Mouse (Mus musculus) heart, embryonic 11.5 days (tissue): ENCODE measurements at regions not wholly inside any gene's neighbourhood (a gene's known extent, or its start where the extent isn't known, plus 50 kb on each side); places are given as distances from the start of the nearest gene placed in this dataset.
"Not testable (repeated sequence)": the region's sequence is repeated elsewhere in the genome, so short reads cannot be mapped to it uniquely, and the experiment has no call there.

Source experiments
- ATAC-seq: fragments of 200-750 bp; cut with Nextera tagmentation; replicated peaks from 2 replicates; pipeline ENCODE4 v1.8.0; 2017; ENCODE audit warnings: moderate library complexity; ENCODE audit not compliant: insufficient number of reproducible peaks, low FRiP score, low TSS enrichment
- H3K27ac ChIP-seq: fragments of 300-500 bp; sonication (generic); 2 replicates; pipeline ENCODE4 v1.5.1; 2014; ENCODE audit warnings: mild to moderate bottlenecking, low read depth, low read length
- H3K27me3 ChIP-seq: fragments of 300-500 bp; sonication (generic); 2 replicates; pipeline ENCODE4 v1.6.1; 2014; ENCODE audit warnings: mild to moderate bottlenecking, low read length, mixed read lengths; ENCODE audit not compliant: control insufficient read depth, insufficient read depth
- H3K36me3 ChIP-seq: fragments of 300-500 bp; sonication (generic); 2 replicates; pipeline ENCODE4 v1.6.1; 2014; ENCODE audit warnings: mild to moderate bottlenecking, low read length, moderate library complexity, mixed read lengths; ENCODE audit not compliant: control insufficient read depth, insufficient read depth
- H3K4me1 ChIP-seq: fragments of 300-500 bp; sonication (generic); 2 replicates; pipeline ENCODE4 v1.6.1; 2014; ENCODE audit warnings: low read length; ENCODE audit not compliant: control insufficient read depth, insufficient read depth
- H3K4me2 ChIP-seq: fragments of 300-500 bp; sonication (generic); 2 replicates; pipeline ENCODE4 v1.6.1; 2014; ENCODE audit warnings: mild to moderate bottlenecking, moderate library complexity
- H3K4me3 ChIP-seq: fragments of 300-500 bp; sonication (generic); 2 replicates; pipeline ENCODE4 v1.5.1; 2014; ENCODE audit warnings: low read depth, low read length
- H3K9ac ChIP-seq: fragments of 300-500 bp; sonication (generic); 2 replicates; pipeline ENCODE4 v1.6.1; 2014; ENCODE audit warnings: mild to moderate bottlenecking, low read depth, low read length, moderate library complexity
- H3K9me3 ChIP-seq: fragments of 300-500 bp; sonication (generic); replicated peaks from 2 replicates; pipeline ENCODE4 v1.6.1; 2016; ENCODE audit warnings: low read length; ENCODE audit not compliant: control insufficient read depth
- WGBS: fragments of 180-500 bp; shearing (Covaris S2); extraction: QIAGEN DNeasy Blood & Tissue Kit; methylation state at CpG from one replicate; pipeline ENCODE4 v1.1.7; 2014; ENCODE audit not compliant: insufficient replicate concordance; 5-methylcytosine and 5-hydroxymethylcytosine counted together

- no peaks in the 10 kb centered on the region for H3K36me3 ChIP-seq
- no peak overlapping the region for H3K9ac ChIP-seq
- WGBS = 22% methylated on average over 1 of the region's 1 CpGs
- H3K4me1 ChIP-seq = no peaks in the 10 kb centered on the region
- H3K27ac ChIP-seq = no peak overlapping the region
- H3K4me3 ChIP-seq = no peak overlapping the region
- ATAC-seq = no peak
- H3K27me3 ChIP-seq = no peaks in the 10 kb centered on the region
- no peak overlapping the region for H3K4me2 ChIP-seq
- no peaks in the 10 kb centered on the region for H3K9me3 ChIP-seq
Observed at GRCm38 (mm10) chr12:10549481-10550201, 159.1 kb downstream of the Rdh14 start.

DNA sequence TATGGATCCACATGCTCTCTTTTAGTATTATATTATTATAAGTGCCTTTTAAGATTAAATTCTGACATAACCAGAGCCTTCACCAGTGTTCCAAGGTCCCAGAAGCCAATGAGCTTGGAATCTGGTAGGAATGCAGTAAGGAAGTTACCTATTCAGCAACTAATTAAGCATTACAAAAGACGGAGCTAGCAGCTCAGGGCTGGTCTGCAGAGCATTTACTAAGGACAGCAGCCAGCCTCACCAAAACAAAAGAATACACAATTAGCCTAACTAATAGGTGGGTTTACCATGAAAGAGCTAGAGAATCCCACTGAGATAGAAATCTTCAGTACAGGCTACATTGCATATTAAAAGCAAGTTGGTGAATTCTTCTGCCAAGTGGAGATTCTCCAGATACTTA, 164.1 kb downstream of the Rdh14 start:
- 79% methylated on average over 1 of the region's 1 CpGs for whole genome bisulfite sequencing
- ATAC-seq, H3K4me3 ChIP-seq, H3K9ac ChIP-seq, H3K36me3 ChIP-seq, H3K27ac ChIP-seq, H3K4me1 ChIP-seq, H3K27me3 ChIP-seq, H3K4me2 ChIP-seq, H3K9me3 ChIP-seq: not testable (repeated sequence)

DNA sequence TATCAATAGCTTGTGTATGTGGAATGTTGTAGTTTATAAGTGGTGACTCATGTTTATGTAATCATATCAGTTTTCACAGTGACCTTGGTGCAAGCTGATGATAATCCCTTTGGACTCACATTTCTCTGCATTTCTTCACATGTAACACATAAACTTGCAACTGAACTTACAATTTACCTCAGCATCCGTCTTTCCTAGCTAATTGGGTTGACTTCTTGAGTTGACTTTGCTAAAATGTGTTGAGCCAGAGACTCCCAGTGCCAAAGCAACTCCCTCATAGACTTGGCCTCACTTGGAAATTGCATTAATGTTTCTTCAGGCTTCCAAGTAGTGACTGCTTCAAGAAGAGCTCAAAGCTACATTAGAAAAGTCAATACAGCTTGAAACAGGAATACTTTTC, 172.4 kb downstream of the Rdh14 start:
- no peak overlapping the region for H3K27ac ChIP-seq
- no peaks in the 10 kb centered on the region for H3K9me3 ChIP-seq
- no peak overlapping the region for H3K4me3 ChIP-seq
- no peaks in the 10 kb centered on the region for H3K36me3 ChIP-seq
- WGBS = 49% methylated on average over 1 of the region's 1 CpGs
- no peaks in the 10 kb centered on the region for H3K27me3 ChIP-seq
- no peak for ATAC-seq
- H3K4me2 ChIP-seq = no peak overlapping the region
- no peaks in the 10 kb centered on the region; the same call in 1 of the 2 replicates for H3K4me1 ChIP-seq
- H3K9ac ChIP-seq = no peak overlapping the region

- WGBS = 88% methylated on average over 2 of the region's 2 CpGs
- Histone ChIP-seq H3K4me2 (no peak overlapping the region), H3K9me3 (no peaks in the 10 kb centered on the region), H3K4me3 (no peak overlapping the region), H3K36me3 (no peaks in the 10 kb centered on the region), H3K27me3 (no peaks in the 10 kb centered on the region), H3K4me1 (no peaks in the 10 kb centered on the region), H3K9ac (no peak overlapping the region), H3K27ac (no peak overlapping the region)
- no peak for ATAC-seq
Observed at GRCm38 (mm10) chr12:10567881-10568280, 177.3 kb downstream of the Rdh14 start.

DNA sequence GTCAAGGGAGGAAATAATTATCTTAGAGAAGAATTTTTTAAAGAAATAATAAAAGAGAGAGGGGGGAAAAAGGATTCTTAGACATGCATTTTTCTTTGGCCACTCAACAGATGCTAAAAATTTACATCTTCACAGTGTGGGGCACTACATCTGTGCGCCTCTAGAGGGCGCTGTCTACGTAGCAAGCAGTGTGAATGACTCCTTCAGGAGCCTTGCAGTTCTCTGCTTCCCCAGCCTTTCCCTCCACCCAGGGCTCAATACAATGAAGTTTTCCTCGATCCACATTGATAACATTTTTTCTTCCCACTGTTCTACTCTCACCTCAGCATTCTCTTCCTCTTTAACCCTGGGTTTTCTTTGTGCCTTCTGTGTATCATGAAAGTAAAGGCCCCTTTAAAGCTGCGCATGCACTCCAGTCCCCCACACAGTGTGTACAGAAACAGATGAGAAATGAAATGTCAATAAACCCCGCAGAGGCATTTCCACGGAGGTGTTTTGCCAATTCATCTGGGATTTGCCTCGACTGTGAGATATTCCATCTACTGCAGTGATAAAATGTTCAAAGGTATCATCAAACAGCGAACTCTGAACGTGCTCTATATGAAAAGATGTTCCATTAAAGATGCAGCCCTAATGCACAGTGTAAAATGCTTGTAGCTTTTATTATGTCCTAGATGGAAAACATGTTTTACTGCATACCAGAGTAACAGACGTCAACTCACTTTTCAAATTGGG, 181.2 kb downstream of the Rdh14 start:
- ATAC-seq = no peak
- no peak overlapping the region for H3K27ac ChIP-seq
- WGBS = 57% methylated on average over 11 of the region's 11 CpGs
- H3K4me1 ChIP-seq = no peaks in the 10 kb centered on the region
- no peaks in the 10 kb centered on the region for H3K9me3 ChIP-seq
- H3K4me2 ChIP-seq = no peak overlapping the region
- H3K4me3 ChIP-seq = no peak overlapping the region
- no peaks in the 10 kb centered on the region for H3K36me3 ChIP-seq
- no peak overlapping the region for H3K9ac ChIP-seq
- no peaks in the 10 kb centered on the region for H3K27me3 ChIP-seq

- Histone ChIP-seq H3K9ac (no peak overlapping the region), H3K36me3 (no peaks in the 10 kb centered on the region), H3K27ac (no peak overlapping the region), H3K9me3 (no peaks in the 10 kb centered on the region), H3K4me3 (no peak overlapping the region), H3K27me3 (no peaks in the 10 kb centered on the region), H3K4me2 (no peak overlapping the region), H3K4me1 (no peaks in the 10 kb centered on the region)
- no peak for ATAC-seq
- WGBS = 55% methylated on average over 5 of the region's 5 CpGs
Observed at GRCm38 (mm10) chr12:10572378-10572650, 181.7 kb downstream of the Rdh14 start.

GRCm38 (mm10) chr12:10573381-10573780, 182.8 kb downstream of the Rdh14 start:
- no peak for ATAC-seq
- no peaks in the 10 kb centered on the region for H3K36me3 ChIP-seq
- H3K4me3 ChIP-seq = no peak overlapping the region
- H3K4me2 ChIP-seq = no peak overlapping the region
- no peaks in the 10 kb centered on the region for H3K4me1 ChIP-seq
- no peak overlapping the region for H3K27ac ChIP-seq
- 75% methylated on average over 9 of the region's 9 CpGs for WGBS
- no peaks in the 10 kb centered on the region for H3K9me3 ChIP-seq
- H3K9ac ChIP-seq = no peak overlapping the region
- H3K27me3 ChIP-seq = no peaks in the 10 kb centered on the region

DNA sequence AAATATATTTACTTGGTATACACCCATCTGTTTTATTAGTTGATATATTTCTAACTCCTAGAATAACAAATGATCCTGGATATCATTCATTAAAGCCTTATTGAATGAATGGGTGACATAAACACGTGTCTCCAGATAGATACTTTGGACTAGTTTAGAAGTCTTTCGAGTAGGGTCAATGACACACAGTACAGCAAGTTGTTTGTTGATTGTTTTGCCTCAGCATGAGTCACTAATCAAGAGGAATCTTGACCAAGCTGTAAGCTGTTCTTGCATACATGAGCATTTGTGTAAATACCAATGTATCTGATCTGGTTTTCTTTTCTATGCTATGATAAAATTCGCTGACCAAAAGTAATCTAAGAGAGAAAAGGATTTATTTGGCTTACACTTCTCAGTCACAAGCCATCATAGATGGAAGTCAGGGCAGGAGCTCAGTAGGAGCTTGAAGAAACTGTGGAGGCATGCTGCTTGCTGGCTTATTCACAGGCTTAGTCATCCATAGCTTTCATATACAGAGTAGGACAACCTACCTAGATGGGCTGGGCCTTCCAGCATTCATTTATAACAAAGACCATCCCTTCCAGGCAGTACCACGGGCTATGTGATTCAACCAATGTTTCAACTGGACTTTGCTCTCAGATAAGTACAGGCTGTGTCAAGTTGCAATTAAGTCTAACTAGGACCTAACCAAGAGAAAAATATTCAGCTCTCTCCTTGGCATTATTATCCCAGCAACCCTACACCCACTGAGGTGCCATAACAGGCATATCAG, 192.5 kb downstream of the Rdh14 start:
- Histone ChIP-seq H3K9ac (no peak overlapping the region), H3K4me3 (no peak overlapping the region), H3K4me1 (no peaks in the 10 kb centered on the region), H3K4me2 (no peak overlapping the region), H3K27ac (no peak overlapping the region), H3K9me3 (no peaks in the 10 kb centered on the region), H3K27me3 (no peaks in the 10 kb centered on the region), H3K36me3 (no peaks in the 10 kb centered on the region)
- WGBS = 73% methylated on average over 4 of the region's 4 CpGs
- no peak for ATAC-seq
